Mouse (Mus musculus) left cerebral cortex, adult 8-10 months (tissue): ENCODE data around the gene Pspn. TPM values are rescaled to one million over a fixed set of nuclear protein-coding genes. Genes with fewer than 3 reads are reported as not detected.

ENCODE experiments used
- DNase-seq, 2 experiments: peaks; one replicate each; pipeline ENCODE4 v3.0.0; 2022; ENCODE audit warnings: low spot score in 2 of 2
- total RNA-seq, 4 experiments: library from RNA; stranded (reverse); gene quantifications; 2 replicates each; pipeline ENCODE4 v1.2.4; 2022

Pspn gene
- total RNA-seq, 4 experiments from 2014 or later, result not detected

- no peak for DNase-seq
These were observed 3.3 kb downstream of the Pspn start for GRCm38 (mm10) chr17:56996506-56996905.

- DNase-seq, result no peak
These were observed 4.8 kb downstream of the Pspn start for GRCm38 (mm10) chr17:56995046-56995445.

GRCm38 (mm10) chr17:56990966-56991365 is 8.9 kb downstream of the Pspn start:
- DNase-seq, result peak in 1 of 2 experiments; percentile 5

GRCm38 (mm10) chr17:56990115-56990746 is 9.6 kb downstream of the Pspn start, which contains the start of gene Clpp:
Clpp (plus strand) TSS chr17:56990305.
- DNase-seq, result peak; percentile 82 to 94

GRCm38 (mm10) chr17:56989467-56990114 is 10.2 kb downstream of the Pspn start:
- peak in 1 of 2 experiments; percentile 81 for DNase-seq

GRCm38 (mm10) chr17:56988921-56989430 is 10.8 kb downstream of the Pspn start:
- DNase-seq, result no peak

GRCm38 (mm10) chr17:56988441-56988840 is 11.4 kb downstream of the Pspn start:
- no peak for DNase-seq

- no peak for DNase-seq
These were observed 13.6 kb downstream of the Pspn start for GRCm38 (mm10) chr17:56986105-56986805.

GRCm38 (mm10) chr17:56985656-56986055 is 14.2 kb downstream of the Pspn start:
- DNase-seq, result no peak

- DNase-seq, result no peak
These were observed 14.9 kb downstream of the Pspn start for GRCm38 (mm10) chr17:56984886-56985285.

GRCm38 (mm10) chr17:56982013-56982412 is 17.8 kb downstream of the Pspn start, which contains the start of gene Acer1:
Acer1 (minus strand) TSS chr17:56982126.
- DNase-seq, result no peak

- DNase-seq, result no peak
These were observed 18.8 kb downstream of the Pspn start for GRCm38 (mm10) chr17:56981049-56981448.

GRCm38 (mm10) chr17:56979524-56979923 is 20.3 kb downstream of the Pspn start:
- DNase-seq, result no peak

GRCm38 (mm10) chr17:56976531-56977390 is 23.1 kb downstream of the Pspn start:
- no peak for DNase-seq

GRCm38 (mm10) chr17:56975391-56975790 is 24.4 kb downstream of the Pspn start:
- DNase-seq, result no peak

- no peak for DNase-seq
These were observed 25.0 kb downstream of the Pspn start for GRCm38 (mm10) chr17:56974708-56975240.

GRCm38 (mm10) chr17:56973956-56974707 is 25.7 kb downstream of the Pspn start:
- no peak for DNase-seq

GRCm38 (mm10) chr17:56970081-56970480 is 29.7 kb downstream of the Pspn start:
- no peak for DNase-seq

- DNase-seq, result no peak
These were observed 30.5 kb downstream of the Pspn start for GRCm38 (mm10) chr17:56969321-56969720.

- no peak for DNase-seq
These were observed 36.2 kb downstream of the Pspn start for GRCm38 (mm10) chr17:56963646-56964045.
